Mouse (Mus musculus) MEL (cell line): Measurements from ENCODE around the gene Ift57.

Experiments
- BHLHE40 ChIP-seq: IDR thresholded peaks from 2 replicates; pipeline ENCODE4 v1.6.1; 2012; ENCODE audit warnings: low read depth, mild to moderate bottlenecking, inconsistent platforms, low read length, improper control_type of control experiment, borderline replicate concordance
- CTCF ChIP-seq, 3 experiments: IDR thresholded peaks in 2 of 3; conservative IDR thresholded peaks in 1 of 3; 2 replicates each; pipeline ENCODE4 v1.5.1; 2011 to 2012; ENCODE audit warnings: low read length in 3 of 3, low read depth in 2 of 3, mild to moderate bottlenecking in 2 of 3, improper control_type of control experiment in 1 of 3, inconsistent platforms in 1 of 3, mixed read lengths in 1 of 3, moderate library complexity in 1 of 3; ENCODE audit not compliant: control insufficient read depth in 1 of 3, insufficient read depth in 1 of 3, poor library complexity in 1 of 3, severe bottlenecking in 1 of 3
- HCFC1 ChIP-seq: IDR thresholded peaks from 2 replicates; pipeline ENCODE4 v1.6.1; 2012; ENCODE audit warnings: low read depth, mild to moderate bottlenecking, inconsistent platforms, low read length, improper control_type of control experiment, moderate library complexity
- MXI1 ChIP-seq: IDR thresholded peaks from 2 replicates; pipeline ENCODE4 v1.6.1; 2011; ENCODE audit warnings: mild to moderate bottlenecking, low read depth, low read length, improper control_type of control experiment
- MYC ChIP-seq: IDR thresholded peaks from 2 replicates; pipeline ENCODE4 v1.6.1; 2011; ENCODE audit warnings: low read depth, mild to moderate bottlenecking, low read length, improper control_type of control experiment, moderate library complexity
- POLR2A ChIP-seq, 2 experiments: IDR thresholded peaks; 2 replicates each; pipeline ENCODE4 v1.6.1; 2011 to 2012; ENCODE audit warnings: low read length in 2 of 2, mild to moderate bottlenecking in 2 of 2, control low read depth in 1 of 2, improper control_type of control experiment in 1 of 2, low read depth in 1 of 2, moderate library complexity in 1 of 2; ENCODE audit not compliant: control insufficient read depth in 1 of 2, insufficient read depth in 1 of 2, poor library complexity in 1 of 2
- POLR2AphosphoS5 ChIP-seq: IDR thresholded peaks from 2 replicates; pipeline ENCODE4 v1.6.1; 2012; ENCODE audit warnings: low read depth, borderline replicate concordance, mild to moderate bottlenecking, inconsistent platforms, low read length, moderate library complexity, mixed read lengths
- RCOR1 ChIP-seq: IDR thresholded peaks from 2 replicates; pipeline ENCODE4 v1.6.1; 2012; ENCODE audit warnings: low read depth, mild to moderate bottlenecking, inconsistent platforms, low read length, improper control_type of control experiment
- TBP ChIP-seq: IDR thresholded peaks from 2 replicates; pipeline ENCODE4 v1.8.0; 2011; ENCODE audit warnings: low read depth, low read length, improper control_type of control experiment
- ZC3H11A ChIP-seq: IDR thresholded peaks from 2 replicates; pipeline ENCODE4 v1.6.1; 2012; ENCODE audit warnings: low read depth, mild to moderate bottlenecking, inconsistent platforms, low read length, improper control_type of control experiment
- ZKSCAN1 ChIP-seq: IDR thresholded peaks from 2 replicates; pipeline ENCODE4 v1.6.1; 2012; ENCODE audit warnings: low read depth, mild to moderate bottlenecking, inconsistent platforms, low read length, improper control_type of control experiment, moderate library complexity

GRCm38 (mm10) chr16:49684961-49685360 lies 14.1 kb upstream of the Ift57 start:
- TF ChIP-seq POLR2A (IDR thresholded peaks at IDR 0.05; ENCODE audit: control insufficient read depth in 1 of 2, insufficient read depth in 1 of 2, low read depth in 1 of 2, low read length in 2 of 2, poor library complexity in 1 of 2): no peak
- no peak for TF ChIP-seq TBP
- TF ChIP-seq MXI1: no peak
- TF ChIP-seq MYC: no peak
- TF ChIP-seq ZKSCAN1: no peak
- TF ChIP-seq POLR2AphosphoS5: no peak
- no peak for TF ChIP-seq BHLHE40
- TF ChIP-seq RCOR1: no peak
- TF ChIP-seq ZC3H11A: no peak
- TF ChIP-seq HCFC1: no peak
- TF ChIP-seq CTCF (IDR thresholded peaks at IDR 0.05 in 2 of 3, conservative IDR thresholded peaks at IDR 0.05 in 1 of 3; ENCODE audit: control insufficient read depth in 1 of 3, insufficient read depth in 1 of 3, low read depth in 2 of 3, low read length in 3 of 3, poor library complexity in 1 of 3, severe bottlenecking in 1 of 3): no peak
